23 mouse cellular contexts compared by ENCODE assay signal in the genomic region with DNA sequence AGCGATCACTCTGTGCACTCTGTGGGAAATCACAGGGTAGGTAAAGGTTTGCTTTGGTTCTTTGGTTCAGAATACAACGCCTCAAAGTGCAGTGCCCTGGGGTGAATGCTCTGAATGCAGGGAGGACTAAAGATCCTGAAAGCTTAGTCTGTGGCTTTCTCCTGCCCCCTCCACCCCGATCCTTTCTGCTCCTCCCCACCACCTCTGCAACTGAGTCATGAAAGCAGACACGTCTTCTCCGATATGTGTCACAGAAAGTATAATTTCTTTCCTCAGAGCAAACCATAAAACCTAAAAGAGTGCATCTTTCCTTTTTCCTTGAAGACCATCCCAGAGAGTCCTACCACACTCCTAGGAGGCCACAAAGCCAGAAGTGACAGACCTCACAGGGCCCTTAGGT.
"Had no signal": no experiment of that assay in that cellular context is flagged by ENCODE, and none has a peak within 500 bp of the region (broad histone marks: within the 10 kb centered on the region; RNA-seq: fewer than 3 reads in every experiment).

No protein-coding gene starts in this region.

- H3K4me3 ChIP-seq: gastrocnemius, adult 2 months; heart, adult 2 months; heart, embryonic 10.5 days; heart, embryonic 12.5 days; hindbrain, embryonic 10.5 days; hindbrain, embryonic 12.5 days; intestine, embryonic 15.5 days; limb, embryonic 12.5 days; liver, embryonic 13.5 days; liver, embryonic 15.5 days had no signal

- H3K27ac ChIP-seq: gastrocnemius, adult 2 months; heart, adult 2 months; heart, embryonic 10.5 days; hindbrain, embryonic 10.5 days; hindbrain, embryonic 12.5 days; hindbrain, embryonic 14.5 days; intestine, embryonic 15.5 days; limb, embryonic 12.5 days; liver, embryonic 13.5 days; liver, embryonic 15.5 days had no signal

- DNase-seq: gastrocnemius, adult 2 months; gastrocnemius, postnatal 10 days; gastrocnemius, postnatal 25 days; heart, adult 2 months; heart, postnatal 10 days; heart, postnatal 4 days; kidney, adult 18-20 months; kidney, adult 8-10 months; kidney, postnatal 10 days; kidney, postnatal 25 days; kidney, postnatal 4 days; layer of hippocampus, adult 9-11 months; liver; liver, embryonic 13.5 days; liver, postnatal 0 days had no signal
